Comparison of ENCODE assay signal across 7 mouse cellular contexts in the genomic region with DNA sequence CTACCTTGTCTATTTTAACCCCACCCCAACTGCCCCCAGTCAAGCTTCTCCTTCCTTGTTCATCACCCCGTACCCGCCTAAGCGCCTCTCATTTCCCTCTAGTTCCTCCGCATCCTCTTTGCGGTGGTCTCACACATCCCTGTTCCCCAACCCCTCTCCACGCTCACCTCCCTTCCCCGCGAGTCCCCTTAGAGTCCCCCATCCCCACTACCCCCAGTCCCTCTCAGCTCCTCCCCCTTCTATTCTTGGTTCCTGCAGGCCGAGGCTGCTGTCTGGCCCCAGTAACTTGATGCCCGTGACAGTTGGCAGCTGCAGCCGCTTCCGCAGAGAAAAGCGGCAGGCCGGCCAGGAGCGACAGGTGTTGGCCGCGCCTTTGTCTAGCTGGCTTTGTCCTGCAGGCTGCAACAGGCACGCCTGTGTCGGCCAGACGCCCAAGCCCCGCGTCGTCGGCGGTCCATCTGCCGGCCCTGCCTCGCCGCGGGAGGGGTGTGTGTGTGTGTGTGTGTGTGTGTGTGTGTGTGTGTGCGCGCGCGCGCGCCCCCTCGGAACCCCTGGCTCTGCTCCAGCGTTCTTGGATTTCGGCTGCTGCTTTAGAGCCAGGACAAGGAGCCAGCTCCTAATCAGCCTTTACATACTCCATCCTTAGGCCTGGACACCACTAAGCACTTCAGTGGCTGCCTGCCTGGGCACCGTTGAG. TPM values are rescaled to one million over a fixed set of nuclear protein-coding genes. Genes with fewer than 3 reads are reported as not detected.
DNase-seq lines count a peak whose midpoint lies in the region; ATAC-seq lines count a peak whose summit lies in the region.

A gene (minus strand): TSS at position 141 of the 697 bp plus-strand sequence.

- under 1% methylated on average over 38 of the region's 39 CpGs for WGBS in intestine, embryonic 15.5 days
- 2% methylated on average over 38 of the region's 39 CpGs for WGBS in limb, embryonic 10.5 days
- under 1% methylated on average over 39 of the region's 39 CpGs for WGBS in midbrain, embryonic 11.5 days

- H3K4me2 ChIP-seq in intestine, embryonic 15.5 days (replicated peaks): peak within 1 kb of the TSS; percentile 96
- peak within 1 kb of the TSS; percentile 91 for H3K4me2 ChIP-seq in midbrain, embryonic 11.5 days

- no peaks in the 10 kb centered on the region for H3K36me3 ChIP-seq in intestine, embryonic 15.5 days
- peaks cover 10% of the 10 kb centered on the region for H3K36me3 ChIP-seq in limb, embryonic 10.5 days
- no peaks in the 10 kb centered on the region for H3K36me3 ChIP-seq in midbrain, embryonic 11.5 days (ENCODE audit: control insufficient read depth, insufficient read depth, low read length)

- DNase-seq in adrenal gland, adult (ENCODE audit: inconsistent age in 2 of 2, low spot score in 1 of 2): peak; percentile 78 to 93
- peak; percentile 78 to 97 for DNase-seq in cerebellum, postnatal 4 days (ENCODE audit: low spot score in 2 of 2)
- DNase-seq in gastrocnemius, postnatal 4 days (ENCODE audit: low spot score in 2 of 2): peak; percentile 84 to 91
- peak; percentile 88 for DNase-seq in limb, embryonic 10.5 days (ENCODE audit: low spot score)
- DNase-seq in midbrain, embryonic 11.5 days (ENCODE audit: low spot score, missing footprints): peak; percentile 98
- DNase-seq in spleen, adult 12 weeks (ENCODE audit: low spot score): peak; percentile 5

- H3K4me3 ChIP-seq in intestine, embryonic 15.5 days (replicated peaks): peak within 1 kb of the TSS; percentile 68
- H3K4me3 ChIP-seq in limb, embryonic 10.5 days: peak within 1 kb of the TSS; percentile 68
- H3K4me3 ChIP-seq in midbrain, embryonic 11.5 days (ENCODE audit: low read depth, low read length): peak within 1 kb of the TSS; percentile 72

- H3K4me1 ChIP-seq in intestine, embryonic 15.5 days (replicated peaks): peaks cover 30% of the 10 kb centered on the region
- peaks cover 53% of the 10 kb centered on the region for H3K4me1 ChIP-seq in limb, embryonic 10.5 days
- H3K4me1 ChIP-seq in midbrain, embryonic 11.5 days (ENCODE audit: control insufficient read depth, insufficient read depth, low read length): peaks cover 41% of the 10 kb centered on the region

- no peaks in the 10 kb centered on the region for H3K9me3 ChIP-seq in intestine, embryonic 15.5 days
- no peaks in the 10 kb centered on the region for H3K9me3 ChIP-seq in limb, embryonic 10.5 days (replicated peaks)
- H3K9me3 ChIP-seq in midbrain, embryonic 11.5 days (ENCODE audit: control insufficient read depth, low read length): no peaks in the 10 kb centered on the region

- ATAC-seq in intestine, embryonic 15.5 days: peak; percentile 45
- ATAC-seq in midbrain, embryonic 11.5 days (ENCODE audit: low FRiP score): peak; percentile 74

- peak within 1 kb of the TSS; percentile 90 for H3K27ac ChIP-seq in intestine, embryonic 15.5 days
- peak within 1 kb of the TSS; percentile 95 for H3K27ac ChIP-seq in limb, embryonic 10.5 days
- peak within 1 kb of the TSS; percentile 97 for H3K27ac ChIP-seq in midbrain, embryonic 11.5 days (ENCODE audit: low read depth, low read length)

- H3K9ac ChIP-seq in intestine, embryonic 15.5 days: peak within 1 kb of the TSS; percentile 89
- peak within 1 kb of the TSS; percentile 94 for H3K9ac ChIP-seq in midbrain, embryonic 11.5 days (ENCODE audit: low read length)

- no peaks in the 10 kb centered on the region for H3K27me3 ChIP-seq in intestine, embryonic 15.5 days (replicated peaks)
- peaks cover 10% of the 10 kb centered on the region; the same call in 1 of the 2 replicates for H3K27me3 ChIP-seq in limb, embryonic 10.5 days (ENCODE audit: low read depth, poor library complexity, severe bottlenecking)
- H3K27me3 ChIP-seq in midbrain, embryonic 11.5 days (ENCODE audit: control insufficient read depth, insufficient read depth, low read length): no peaks in the 10 kb centered on the region

RNA-seq across cellular contexts. Expression of the gene that starts here (rescaled TPM):
- 10 to 100 TPM; 31.2 to 37.4 TPM for total RNA-seq in gastrocnemius, postnatal 4 days (2021)
- 94.0 and 103 TPM in 2 replicates for polyA plus RNA-seq in intestine, embryonic 15.5 days (2015; fragmentation: Nextera tagmentation; extraction: Ambion mirVana)
- 86.2 and 111 TPM in 2 replicates for polyA plus RNA-seq in limb, embryonic 10.5 days (2016; fragmentation: Nextera tagmentation; extraction: Ambion mirVana)
- polyA plus RNA-seq in midbrain, embryonic 11.5 days (2014; fragmentation: Nextera tagmentation; extraction: Ambion mirVana): 300 and 322 TPM in 2 replicates

Comparison
In these comparisons a context has a peak if more than half of its experiments do, and no peak if none do; other contexts are left out.
1. Peak in every context shown above with its lines: DNase-seq, ATAC-seq, H3K4me3 ChIP-seq and H3K27ac ChIP-seq.
2. DNase-seq: peak in every context shown above with its lines; median percentile 98 in midbrain, embryonic 11.5 days; 88 in limb, embryonic 10.5 days; 88 in cerebellum, postnatal 4 days; 88 in gastrocnemius, postnatal 4 days; 86 in adrenal gland, adult; 5 in spleen, adult 12 weeks.